In genomic region chr7:96532804-96533400, GRCm38 (mm10) we compare ENCODE assay signal across 23 mouse cellular contexts.
DNase-seq lines count a peak whose midpoint lies in the region; ATAC-seq lines count a peak whose summit lies in the region.
"Had no signal": no experiment of that assay in that cellular context is flagged by ENCODE, and none has a peak within 500 bp of the region (broad histone marks: within the 10 kb centered on the region; RNA-seq: fewer than 3 reads in every experiment).

No protein-coding gene starts in this region.

- no peak overlapping the region for H3K4me3 ChIP-seq in embryonic facial prominence, embryonic 11.5 days (ENCODE audit: low read depth, low read length)
- H3K4me3 ChIP-seq: embryonic facial prominence, embryonic 13.5 days; liver, embryonic 12.5 days; megakaryocyte, embryonic 14.5 days had no signal

- no peaks in the 10 kb centered on the region for H3K27me3 ChIP-seq in embryonic facial prominence, embryonic 11.5 days (ENCODE audit: control insufficient read depth, insufficient read depth, low read length)
- H3K27me3 ChIP-seq: embryonic facial prominence, embryonic 13.5 days; liver, embryonic 12.5 days had no signal

- 36% methylated on average over 5 of the region's 5 CpGs for WGBS in embryonic facial prominence, embryonic 11.5 days

- H3K9me3 ChIP-seq in embryonic facial prominence, embryonic 11.5 days (replicated peaks; ENCODE audit: control insufficient read depth, low read length) = no peaks in the 10 kb centered on the region
- H3K9me3 ChIP-seq: embryonic facial prominence, embryonic 13.5 days; liver, embryonic 12.5 days; megakaryocyte, embryonic 14.5 days had no signal

- no peak; the same call in 1 of the 2 replicates for ATAC-seq in embryonic facial prominence, embryonic 11.5 days (replicated peaks; ENCODE audit: insufficient number of reproducible peaks, low FRiP score, low TSS enrichment, low read depth)
- no peak for ATAC-seq in erythroblast, adult 5-6 weeks (replicated peaks; ENCODE audit: low FRiP score, poor library complexity, severe bottlenecking)
- ATAC-seq: activated CD4-positive, CD25-positive, alpha-beta regulatory T cell, adult 4 months; CD4-positive, CD25-positive, alpha-beta regulatory T cell, adult 4 months; forebrain, postnatal 0 days; liver, embryonic 12.5 days had no signal

- peak overlapping the region; percentile 56; the same call in 1 of the 2 replicates for H3K27ac ChIP-seq in embryonic facial prominence, embryonic 11.5 days (replicated peaks; ENCODE audit: low read depth, low read length)
- H3K27ac ChIP-seq: embryonic facial prominence, embryonic 13.5 days; liver, embryonic 12.5 days had no signal

- peaks cover 7% of the 10 kb centered on the region for H3K4me1 ChIP-seq in embryonic facial prominence, embryonic 11.5 days (ENCODE audit: control insufficient read depth, insufficient read depth, low read length)
- H3K4me1 ChIP-seq: liver, embryonic 12.5 days; megakaryocyte, embryonic 14.5 days had no signal

- H3K4me2 ChIP-seq in embryonic facial prominence, embryonic 11.5 days (ENCODE audit: low read depth, low read length) = no peak overlapping the region
- H3K4me2 ChIP-seq: embryonic facial prominence, embryonic 13.5 days; liver, embryonic 12.5 days had no signal

- DNase-seq in kidney, postnatal 14 days = peak; percentile 17
- DNase-seq in kidney, adult 9 months = no peak
- peak; percentile 74 for DNase-seq in embryo, embryonic 10.5 days (ENCODE audit: low spot score)
- peak; percentile 72 for DNase-seq in embryonic facial prominence, embryonic 11.5 days (ENCODE audit: low spot score)
- DNase-seq in mesoderm, embryonic 11.5 days (ENCODE audit: low read depth, low spot score) = peak; percentile 79
- no peak for DNase-seq in testis, postnatal 10 days (ENCODE audit: low spot score)
- DNase-seq: adrenal gland, postnatal 14 days; cerebellum, adult 11 months; cerebellum, postnatal 14 days; forebrain, postnatal 0 days; gastrocnemius, postnatal 10 days; heart, adult 18-20 months; heart, postnatal 4 days; kidney, postnatal 25 days; left cerebral cortex, postnatal 4 days; lung, adult 2 months; thymus, postnatal 36 days had no signal

- H3K36me3 ChIP-seq in embryonic facial prominence, embryonic 11.5 days (replicated peaks; ENCODE audit: control insufficient read depth, insufficient read depth, low read depth, low read length) = no peaks in the 10 kb centered on the region
- H3K36me3 ChIP-seq: embryonic facial prominence, embryonic 13.5 days; liver, embryonic 12.5 days had no signal

- H3K9ac ChIP-seq in embryonic facial prominence, embryonic 11.5 days (replicated peaks; ENCODE audit: low read length) = no peak overlapping the region
- H3K9ac ChIP-seq: embryonic facial prominence, embryonic 13.5 days; forebrain, postnatal 0 days; liver, embryonic 12.5 days had no signal

Comparison
In these comparisons a context has a peak if more than half of its experiments do, and no peak if none do; other contexts are left out.
1. DNase-seq: peak in kidney, postnatal 14 days (single experiment), embryo, embryonic 10.5 days (single experiment), embryonic facial prominence, embryonic 11.5 days (single experiment) and mesoderm, embryonic 11.5 days (single experiment); none in kidney, adult 9 months (single experiment) and testis, postnatal 10 days (single experiment).